Mouse (Mus musculus): ENCODE data around the gene Ccdc113. TPM values are rescaled to one million over a fixed set of nuclear protein-coding genes. Genes with fewer than 3 reads are reported as not detected.

The Ccdc113 gene
- total RNA-seq (2014; rRNA removed) (0.78 and 1.0 TPM in 2 replicates), polyA plus RNA-seq (2015; fragmentation: Nextera tagmentation; extraction: Ambion mirVana) (3.2 and 5.0 TPM in 2 replicates)

DNA sequence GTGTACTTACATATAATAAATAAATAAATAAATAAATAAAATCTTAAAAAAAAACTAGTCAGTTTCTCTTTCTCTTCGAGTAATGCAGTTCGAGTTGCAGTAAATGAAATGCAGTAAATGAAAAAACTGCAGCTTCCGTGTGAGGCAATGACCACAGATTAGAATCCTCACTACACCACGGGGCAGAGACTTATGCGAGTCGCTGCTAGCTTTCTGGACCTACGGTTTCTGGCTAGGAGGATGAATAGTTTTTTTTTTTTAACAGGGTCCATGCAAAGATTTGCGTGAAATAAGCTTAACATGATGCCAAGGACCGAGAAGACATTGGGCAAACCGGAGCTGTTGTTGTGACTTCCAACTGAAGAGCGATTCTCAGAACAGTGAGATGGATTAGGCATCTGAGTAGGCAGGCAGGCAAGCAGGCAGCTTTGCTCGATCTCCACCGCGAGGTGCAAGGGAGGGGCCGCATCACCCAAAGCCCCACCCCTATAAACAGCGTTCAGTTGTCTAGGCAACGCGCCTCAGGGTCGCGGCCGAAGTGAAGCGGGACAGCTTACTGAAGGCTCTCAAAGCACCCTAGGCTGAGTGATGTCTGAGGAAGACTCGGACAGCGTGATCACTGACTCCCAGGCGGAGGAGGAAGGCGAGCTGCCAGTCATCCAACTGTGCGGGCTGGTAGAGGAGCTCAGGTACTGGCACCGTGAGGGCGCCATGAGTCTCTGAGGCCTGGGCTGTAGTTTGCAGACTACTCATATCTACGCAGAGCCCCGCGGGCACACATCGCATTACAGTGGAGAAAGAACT lies at the start of gene Ccdc113:
TSS of gene Ccdc113 (plus strand) at position 502 of the 804 bp plus-strand sequence.
- 0 out of 2 replicates have a peak, but pooled peaks have one; percentile 9 for TF ChIP-seq CTCF (IDR thresholded peaks at IDR 0.05; ENCODE audit: low read depth)
- H3K9ac ChIP-seq (replicated peaks; ENCODE audit: low read length): peak within 1 kb of the TSS; percentile 40
- 5% methylated on average over 33 of the region's 33 CpGs for WGBS
- ATAC-seq (peak; percentile 87), DNase-seq (ENCODE audit: low spot score) (peak; percentile 76)
- H3K27ac ChIP-seq: 0 out of 2 replicates have a peak within 1 kb of the TSS, but pooled peaks have one; percentile 5
- peak within 1 kb of the TSS; percentile 30 for H3K4me3 ChIP-seq (ENCODE audit: low read length)
- H3K4me2 ChIP-seq (ENCODE audit: low read depth, low read length): peak within 1 kb of the TSS; percentile 69
- no peaks in the 10 kb centered on the region for H3K27me3 ChIP-seq (ENCODE audit: insufficient read depth, low read length)
- no peaks in the 10 kb centered on the region for H3K36me3 ChIP-seq (ENCODE audit: insufficient read depth, low read length)
- H3K4me1 ChIP-seq (ENCODE audit: insufficient read depth, low read length): no peaks in the 10 kb centered on the region
- no peaks in the 10 kb centered on the region for H3K9me3 ChIP-seq (ENCODE audit: low read length)

DNA sequence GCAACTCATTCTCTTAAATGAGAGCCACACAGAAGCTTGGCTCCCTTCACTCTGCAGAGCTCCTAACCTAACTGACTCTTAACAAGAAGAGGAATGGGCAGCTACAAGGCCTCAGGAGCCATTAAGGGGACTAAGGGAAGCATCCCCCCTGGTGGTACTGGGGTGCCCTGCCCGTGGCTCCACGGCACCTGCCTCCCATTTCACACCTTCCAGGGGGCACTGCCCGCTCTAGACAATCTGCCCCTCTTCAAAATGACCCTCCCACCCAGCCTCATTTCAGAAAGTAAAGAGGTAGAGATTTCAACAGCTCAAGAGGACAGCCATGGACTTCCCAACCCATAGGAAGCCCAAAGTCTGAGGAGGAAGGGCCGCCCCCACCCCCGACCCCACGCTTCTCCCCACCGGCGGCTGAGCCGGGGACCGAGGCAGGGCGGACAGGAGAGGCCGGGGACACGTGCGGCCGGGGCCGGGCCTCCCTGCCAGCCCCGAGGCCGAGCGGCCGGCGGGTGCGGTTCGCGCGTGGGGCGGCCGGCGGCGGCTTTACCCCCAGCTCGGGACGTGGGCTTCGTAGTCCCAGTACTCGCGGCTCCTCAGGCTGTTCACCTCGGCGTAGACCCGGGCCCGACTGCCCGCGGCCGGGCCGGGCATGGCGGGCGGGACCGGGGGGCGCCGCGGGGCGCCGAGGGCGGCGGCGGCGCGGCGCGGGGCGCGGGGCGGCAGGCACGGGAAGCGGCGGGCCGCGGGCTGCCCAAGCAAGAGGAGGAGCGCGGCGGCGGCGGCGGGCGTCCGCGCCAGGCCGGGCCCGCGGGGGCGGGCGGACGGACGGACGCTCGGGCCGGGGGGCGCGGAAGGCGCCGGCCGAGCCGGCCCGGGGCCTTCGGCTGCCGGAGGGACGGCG lies 45.8 kb upstream of the Ccdc113 start:
- no peaks in the 10 kb centered on the region for H3K27me3 ChIP-seq (ENCODE audit: insufficient read depth, low read length)
- TF ChIP-seq CTCF (IDR thresholded peaks at IDR 0.05; ENCODE audit: low read depth): peak; percentile 36
- H3K27ac ChIP-seq: peak overlapping the region; percentile 73
- H3K9me3 ChIP-seq (ENCODE audit: low read length): no peaks in the 10 kb centered on the region
- H3K4me1 ChIP-seq (ENCODE audit: insufficient read depth, low read length): peaks cover 9% of the 10 kb centered on the region
- peak overlapping the region; percentile 92 for H3K4me2 ChIP-seq (ENCODE audit: low read depth, low read length)
- DNase-seq (ENCODE audit: low spot score) (no peak), ATAC-seq (peak; percentile 50)
- peak overlapping the region; percentile 91 for H3K4me3 ChIP-seq (ENCODE audit: low read length)
- WGBS: 0% methylated on average over 40 of the region's 95 CpGs
- H3K36me3 ChIP-seq (ENCODE audit: insufficient read depth, low read length): peaks cover 14% of the 10 kb centered on the region
- peak overlapping the region; percentile 92 for H3K9ac ChIP-seq (replicated peaks; ENCODE audit: low read length)

DNA sequence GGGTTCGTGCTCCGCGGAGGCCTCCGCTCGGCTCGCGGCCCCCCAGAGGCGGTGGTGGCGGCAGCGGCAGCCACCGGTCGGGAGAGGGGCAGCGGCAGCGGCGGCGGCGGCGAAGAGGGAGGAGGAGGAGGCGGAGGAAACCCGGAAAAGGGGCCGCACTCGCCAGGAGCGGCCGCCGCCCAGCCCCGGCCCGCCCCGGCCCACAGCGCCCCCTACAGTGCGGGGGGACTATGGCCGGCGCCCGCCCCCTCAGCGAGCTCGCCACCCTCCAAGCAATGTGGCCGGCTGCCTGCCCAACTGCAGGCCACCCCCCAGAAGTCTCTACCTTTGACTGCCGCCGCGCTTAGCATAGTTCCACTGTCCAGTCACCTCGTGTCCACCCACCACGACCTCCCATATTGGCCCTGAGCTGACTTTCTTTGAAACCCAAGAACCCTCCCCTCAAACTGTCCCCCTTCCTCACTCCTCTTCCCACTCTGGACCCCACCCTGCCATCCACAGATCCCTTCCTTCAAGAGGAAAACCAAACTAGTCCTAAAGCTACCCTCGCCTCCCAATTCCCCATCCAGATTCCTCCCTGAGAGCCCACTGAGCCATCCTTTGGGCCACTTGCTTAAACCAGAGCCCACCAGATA lies 45.1 kb upstream of the Ccdc113 start:
- 4% methylated on average over 11 of the region's 42 CpGs for WGBS
- Histone ChIP-seq H3K4me1 (ENCODE audit: insufficient read depth, low read length) (peaks cover 9% of the 10 kb centered on the region), H3K9ac (replicated peaks; ENCODE audit: low read length) (peak overlapping the region; percentile 92), H3K27me3 (ENCODE audit: insufficient read depth, low read length) (no peaks in the 10 kb centered on the region), H3K4me2 (ENCODE audit: low read depth, low read length) (peak overlapping the region; percentile 92), H3K4me3 (ENCODE audit: low read length) (peak overlapping the region; percentile 91), H3K9me3 (ENCODE audit: low read length) (no peaks in the 10 kb centered on the region), H3K27ac (peak overlapping the region; percentile 73), H3K36me3 (ENCODE audit: insufficient read depth, low read length) (peaks cover 8% of the 10 kb centered on the region; the same call in 1 of the 2 replicates)
- TF ChIP-seq CTCF (IDR thresholded peaks at IDR 0.05; ENCODE audit: low read depth): peak; percentile 63
- ATAC-seq (peak; percentile 95), DNase-seq (ENCODE audit: low spot score) (peak; percentile 88)

DNA sequence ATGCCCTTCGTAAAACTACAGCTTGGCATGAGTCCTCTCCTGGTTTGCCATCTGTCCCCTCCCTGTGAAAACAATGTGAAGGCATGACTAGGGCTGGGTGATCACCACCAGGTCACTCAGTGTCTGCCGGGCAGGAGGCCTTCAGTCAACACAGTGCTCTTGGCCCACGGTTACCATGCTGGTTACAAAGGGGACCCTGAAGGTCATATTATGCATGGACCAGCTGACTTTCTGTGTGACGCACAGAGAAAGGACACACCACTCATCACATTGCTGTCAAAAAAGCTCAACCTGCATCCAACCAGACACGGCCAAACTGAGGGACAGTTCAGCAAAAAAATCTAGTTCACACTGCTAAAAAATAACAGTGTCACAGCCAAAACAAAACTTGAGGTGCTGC lies 43.9 kb upstream of the Ccdc113 start, which contains the start of gene Csnk2a2:
TSS of gene Csnk2a2 (minus strand) at position 34 of the 400 bp plus-strand sequence.
- H3K4me2 ChIP-seq (ENCODE audit: low read depth, low read length): peak within 1 kb of the TSS; percentile 92
- no peak for ATAC-seq
- H3K4me3 ChIP-seq (ENCODE audit: low read length): peak within 1 kb of the TSS; percentile 91
- H3K9me3 ChIP-seq (ENCODE audit: low read length): no peaks in the 10 kb centered on the region
- H3K9ac ChIP-seq (replicated peaks; ENCODE audit: low read length): peak within 1 kb of the TSS; percentile 92
- no peak for DNase-seq (ENCODE audit: low spot score)
- peaks cover 3% of the 10 kb centered on the region; the same call in 1 of the 2 replicates for H3K36me3 ChIP-seq (ENCODE audit: insufficient read depth, low read length)
- no peak for TF ChIP-seq CTCF (IDR thresholded peaks at IDR 0.05; ENCODE audit: low read depth)
- 78% methylated on average over 5 of the region's 5 CpGs for WGBS
- H3K27ac ChIP-seq: no peak within 1 kb of the TSS; the same call in 1 of the 2 replicates
- peaks cover 9% of the 10 kb centered on the region for H3K4me1 ChIP-seq (ENCODE audit: insufficient read depth, low read length)
- H3K27me3 ChIP-seq (ENCODE audit: insufficient read depth, low read length): no peaks in the 10 kb centered on the region

DNA sequence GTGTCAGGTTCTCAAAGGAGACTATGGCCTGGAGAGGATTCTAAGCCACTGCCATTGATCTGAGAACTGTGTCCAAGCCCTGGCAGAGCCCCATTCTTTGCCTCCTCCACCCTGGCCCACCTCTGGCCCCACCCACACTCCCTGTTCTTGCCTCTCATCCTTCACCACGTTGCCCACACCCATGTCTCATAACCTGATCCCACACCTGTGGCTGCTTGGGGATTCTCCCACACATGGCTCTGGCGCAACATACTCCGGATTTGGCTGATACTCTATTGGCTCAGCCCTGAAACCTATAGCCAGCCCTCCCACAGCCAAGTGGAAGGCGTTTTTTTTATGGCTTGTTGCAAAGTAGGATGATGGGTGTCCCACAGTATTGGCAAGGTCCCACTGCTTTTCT lies 41.8 kb upstream of the Ccdc113 start:
- peaks cover 9% of the 10 kb centered on the region for H3K4me1 ChIP-seq (ENCODE audit: insufficient read depth, low read length)
- no peak for ATAC-seq
- H3K9me3 ChIP-seq (ENCODE audit: low read length): no peaks in the 10 kb centered on the region
- no peak overlapping the region for H3K4me2 ChIP-seq (ENCODE audit: low read depth, low read length)
- WGBS: 66% methylated on average over 4 of the region's 4 CpGs
- no peak overlapping the region for H3K27ac ChIP-seq
- H3K4me3 ChIP-seq (ENCODE audit: low read length): no peak overlapping the region
- H3K9ac ChIP-seq (replicated peaks; ENCODE audit: low read length): no peak overlapping the region
- no peak for TF ChIP-seq CTCF (IDR thresholded peaks at IDR 0.05; ENCODE audit: low read depth)
- H3K27me3 ChIP-seq (ENCODE audit: insufficient read depth, low read length): no peaks in the 10 kb centered on the region
- no peaks in the 10 kb centered on the region for H3K36me3 ChIP-seq (ENCODE audit: insufficient read depth, low read length)
- no peak for DNase-seq (ENCODE audit: low spot score)

DNA sequence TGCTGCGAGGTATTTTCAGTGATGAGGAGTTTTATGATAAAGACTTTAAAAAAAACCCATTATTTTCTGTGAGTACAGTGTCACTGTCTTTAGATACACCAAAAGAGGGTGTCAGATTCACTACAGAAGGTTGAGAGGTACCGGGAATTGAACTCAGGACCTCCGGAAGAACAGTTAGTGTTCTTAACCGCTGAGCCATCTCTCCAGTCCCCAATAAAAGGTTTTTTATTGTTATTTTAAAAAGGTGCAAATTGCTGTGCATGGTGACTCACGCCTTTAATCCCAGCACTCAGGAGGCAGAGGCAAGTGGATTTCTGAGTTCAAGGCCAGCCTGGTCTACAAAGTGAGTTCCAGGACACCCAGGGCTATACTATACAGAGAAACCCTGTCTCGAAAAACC lies 38.4 kb upstream of the Ccdc113 start:
- no peaks in the 10 kb centered on the region for H3K27me3 ChIP-seq (ENCODE audit: insufficient read depth, low read length)
- H3K9me3 ChIP-seq (ENCODE audit: low read length): no peaks in the 10 kb centered on the region
- DNase-seq (ENCODE audit: low spot score) (no peak), ATAC-seq (no peak)
- no peaks in the 10 kb centered on the region for H3K4me1 ChIP-seq (ENCODE audit: insufficient read depth, low read length)
- H3K9ac ChIP-seq (replicated peaks; ENCODE audit: low read length): no peak overlapping the region
- H3K27ac ChIP-seq: no peak overlapping the region
- WGBS: 87% methylated on average over 6 of the region's 6 CpGs
- H3K4me2 ChIP-seq (ENCODE audit: low read depth, low read length): no peak overlapping the region
- no peak overlapping the region for H3K4me3 ChIP-seq (ENCODE audit: low read length)
- no peak for TF ChIP-seq CTCF (IDR thresholded peaks at IDR 0.05; ENCODE audit: low read depth)
- no peaks in the 10 kb centered on the region for H3K36me3 ChIP-seq (ENCODE audit: insufficient read depth, low read length)

All from hindbrain, postnatal 0 days (tissue).